Mouse (Mus musculus) brown adipose tissue, adult 24 weeks (tissue): ENCODE results near the gene Trim12a. TPM values are rescaled to one million over a fixed set of nuclear protein-coding genes. Genes with fewer than 3 reads are reported as not detected.
"Not testable (repeated sequence)": the region's sequence is repeated elsewhere in the genome, so short reads cannot be mapped to it uniquely, and the experiment has no call there.

ENCODE experiments used
- H3K27ac ChIP-seq: fragments of 200-500 bp; replicated peaks from 2 replicates; pipeline ENCODE4 v1.5.1; 2012; ENCODE audit warnings: low read depth, mild to moderate bottlenecking, low read length
- H3K4me1 ChIP-seq: fragments of 200-500 bp; 2 replicates; pipeline ENCODE4 v1.6.1; 2012; ENCODE audit warnings: low read length, mixed read lengths; ENCODE audit not compliant: control insufficient read depth, insufficient read depth, insufficient read length
- H3K4me3 ChIP-seq: fragments of 200-500 bp; 2 replicates; pipeline ENCODE4 v1.5.1; 2012; ENCODE audit warnings: low read depth, mild to moderate bottlenecking, low read length, moderate library complexity; ENCODE audit not compliant: insufficient read depth
- polyA plus RNA-seq: library from polyadenylated mRNA; stranded (reverse); fragments of >200 nt; gene quantifications from 2 replicates; pipeline ENCODE4 v1.2.4, GENCODE M21; 2012; ENCODE audit not compliant: missing spikeins, insufficient read depth, insufficient read length

The Trim12a gene
- polyA plus RNA-seq, 1 experiment: 11.9 TPM

GRCm38 (mm10) chr7:104260380-104260779 is 54.9 kb downstream of the Trim12a start:
- H3K27ac ChIP-seq, H3K4me3 ChIP-seq, H3K4me1 ChIP-seq: not testable (repeated sequence)

Other genes starting within 250 kb of the Trim12a start
- gene Olfr644, start 243.6 kb downstream of the Trim12a start, polyA plus RNA-seq: not detected in 2 replicates
- not detected in 2 replicates for gene Olfr645, start 230.0 kb downstream of the Trim12a start, polyA plus RNA-seq
- not detected in 2 replicates for gene Olfr646, start 210.6 kb downstream of the Trim12a start, polyA plus RNA-seq
- gene Ubqln5, start 185.6 kb downstream of the Trim12a start, polyA plus RNA-seq: not detected in 2 replicates
- not detected in 2 replicates for gene Olfr643, start 178.1 kb downstream of the Trim12a start, polyA plus RNA-seq
- not detected in 2 replicates for gene Ubqln3, start 172.2 kb downstream of the Trim12a start, polyA plus RNA-seq
- gene Ubqlnl, start 164.9 kb downstream of the Trim12a start, polyA plus RNA-seq: not detected in 2 replicates
- not detected in 2 replicates for gene Olfm5, start 150.6 kb downstream of the Trim12a start, polyA plus RNA-seq
- not detected in 2 replicates for gene Olfr648, start 132.1 kb downstream of the Trim12a start, polyA plus RNA-seq
- gene Olfr649, start 119.5 kb downstream of the Trim12a start, polyA plus RNA-seq: not detected in 2 replicates
- 0.92 TPM in 1 of 2 replicates, not detected in the other for gene Trim6, start 96.7 kb downstream of the Trim12a start, polyA plus RNA-seq
- gene Trim34a, start 71.0 kb downstream of the Trim12a start, polyA plus RNA-seq: 2.2 and 2.5 TPM in 2 replicates
- 0.58 and 0.67 TPM in 2 replicates for gene Trim5, start 27.4 kb downstream of the Trim12a start, polyA plus RNA-seq
- gene Trim34b, start 14.0 kb upstream of the Trim12a start, polyA plus RNA-seq: not detected in 2 replicates
- gene Trim12c, start 37.9 kb upstream of the Trim12a start, polyA plus RNA-seq: 4.4 and 5.6 TPM in 2 replicates
- not detected in 2 replicates for gene Trim30b, start 54.4 kb upstream of the Trim12a start, polyA plus RNA-seq
- 0.92 TPM in 1 of 2 replicates, not detected in the other for gene Trim30c, start 85.4 kb upstream of the Trim12a start, polyA plus RNA-seq
- 4.0 and 5.3 TPM in 2 replicates for gene Trim30a, start 149.7 kb upstream of the Trim12a start, polyA plus RNA-seq
- 1.5 and 1.9 TPM in 2 replicates for gene Trim30d, start 192.4 kb upstream of the Trim12a start, polyA plus RNA-seq
- gene Olfr651, start 234.7 kb upstream of the Trim12a start, polyA plus RNA-seq: not detected in 2 replicates
- not detected in 2 replicates for gene Olfr652, start 245.4 kb upstream of the Trim12a start, polyA plus RNA-seq